Mouse (Mus musculus): ENCODE measurements around the gene Dvl2. TPM values are rescaled to one million over a fixed set of nuclear protein-coding genes. Genes with fewer than 3 reads are reported as not detected.
A peak's percentile ranks its signal among the peaks of the same experiment; 100 is the strongest.

The Dvl2 gene
- total RNA-seq, 1 experiment = 47.4 TPM

DNA sequence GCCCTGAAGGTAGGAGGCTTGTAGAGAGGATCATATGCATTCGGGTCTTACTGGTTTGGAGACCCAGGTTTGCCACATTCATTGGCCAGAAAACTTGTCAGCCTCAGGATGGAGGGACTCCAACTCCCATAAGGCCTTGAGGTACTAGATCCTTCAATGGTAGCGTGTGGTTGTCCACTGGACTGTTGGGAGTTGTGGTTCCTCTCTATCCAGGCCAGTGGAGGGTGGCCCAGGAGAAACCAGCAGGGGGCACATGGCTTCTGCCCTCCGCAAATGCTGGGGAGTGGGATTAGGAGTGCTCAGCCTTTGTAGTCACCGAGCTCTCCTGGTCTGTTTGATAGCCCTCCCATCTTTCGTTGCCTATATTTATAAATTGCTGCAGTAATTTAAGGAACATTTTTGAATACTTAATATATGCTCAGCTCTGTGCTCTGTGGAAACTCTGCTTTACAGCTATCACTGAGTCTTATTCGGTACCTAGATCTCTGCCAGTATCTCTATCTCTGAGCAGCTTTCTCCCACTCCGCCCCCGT lies 20.4 kb downstream of the Dvl2 start:
- no peaks in the 10 kb centered on the region for H3K9me3 ChIP-seq (ENCODE audit: control insufficient read depth, insufficient read depth, low read depth, low read length)
- H3K36me3 ChIP-seq (ENCODE audit: control insufficient read depth, insufficient read depth, low read length, poor library complexity, severe bottlenecking) = no peaks in the 10 kb centered on the region
- peak overlapping the region; percentile 83 to 85 for H3K4me3 ChIP-seq (ENCODE audit: insufficient read depth in 1 of 2, low read depth in 1 of 2, low read length in 2 of 2, poor library complexity in 1 of 2, severe bottlenecking in 1 of 2)
- in situ Hi-C loops (cut with MboI; ENCODE audit: low sequenced_read_pairs in 2 of 2, unreplicated experiment in 2 of 2) = no loop called here
- TF ChIP-seq ZC3H11A (IDR thresholded peaks at IDR 0.05; ENCODE audit: borderline replicate concordance, low read depth, low read length) = no peak
- no peak for TF ChIP-seq ZNF384 (IDR thresholded peaks at IDR 0.05; ENCODE audit: low read depth, low read length)
- TF ChIP-seq CHD2 (IDR thresholded peaks at IDR 0.05; ENCODE audit: low read depth, low read length) = peak; percentile 29; the same call in 1 of the 2 replicates
- TF ChIP-seq HCFC1 (IDR thresholded peaks at IDR 0.05; ENCODE audit: borderline replicate concordance, insufficient read depth, low read length) = peak; percentile 100
- no peak for TF ChIP-seq MAFK (IDR thresholded peaks at IDR 0.05; ENCODE audit: insufficient read depth, low read depth, low read length)
- H3K27ac ChIP-seq (ENCODE audit: insufficient read depth, low read depth, low read length, poor library complexity, severe bottlenecking) = no peak overlapping the region
- H3K9ac ChIP-seq (ENCODE audit: insufficient read depth, low read depth, low read length, poor library complexity, severe bottlenecking) = peak overlapping the region; percentile 63
- no peak for DNase-seq (ENCODE audit: low read depth, low spot score)
- H3K4me1 ChIP-seq (ENCODE audit: control insufficient read depth in 2 of 2, insufficient read depth in 2 of 2, low read length in 2 of 2, poor library complexity in 1 of 2) = peaks cover 0 to 17% of the 10 kb centered on the region in 2 experiments; a peak in 1 of 4 replicates

DNA sequence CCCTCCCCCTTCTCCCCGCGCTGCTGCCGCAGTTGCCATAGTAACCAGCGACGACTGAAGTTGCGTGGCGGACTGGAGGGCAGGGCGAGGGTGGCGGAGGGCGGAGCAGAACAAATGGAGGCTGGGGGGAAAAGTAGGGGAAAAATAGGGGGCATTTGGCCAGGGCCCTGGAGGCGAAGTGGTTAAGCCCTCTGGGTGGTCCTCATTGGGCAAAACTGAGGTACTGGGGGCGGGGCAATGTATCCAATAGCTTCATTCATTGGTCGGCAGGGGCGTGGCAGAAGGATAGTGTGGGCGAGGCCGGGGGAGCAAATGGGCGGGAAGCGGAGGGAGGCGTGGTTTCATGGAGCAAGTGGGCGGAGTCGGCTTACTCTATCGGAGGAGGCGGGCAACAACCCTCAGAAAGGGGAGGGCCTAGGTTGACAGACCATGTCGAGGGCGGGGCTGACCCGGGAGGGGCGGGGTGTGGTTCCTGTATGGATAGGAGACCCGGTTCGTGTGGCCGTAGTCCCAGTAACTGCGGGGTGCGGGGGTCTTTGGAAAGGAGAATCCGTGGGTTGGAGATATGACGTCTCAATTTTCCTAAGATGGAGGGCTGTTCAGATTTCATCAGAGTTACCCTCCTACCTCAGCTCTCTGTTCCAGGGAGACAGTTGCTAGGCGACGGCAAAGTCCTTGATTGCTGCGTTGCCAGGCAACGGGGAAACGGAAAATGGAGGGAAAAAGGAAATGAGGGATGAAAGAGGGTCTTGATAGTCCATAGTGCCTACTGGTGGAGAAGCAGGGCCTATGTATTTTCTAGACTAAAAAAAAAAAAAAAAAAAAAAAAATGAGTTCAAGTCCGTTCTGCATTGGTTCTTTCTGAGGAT lies 21.1 kb downstream of the Dvl2 start:
- no peak overlapping the region for H3K27ac ChIP-seq (ENCODE audit: insufficient read depth, low read depth, low read length, poor library complexity, severe bottlenecking)
- DNase-seq (ENCODE audit: low read depth, low spot score) = peak; percentile 99
- H3K4me3 ChIP-seq (ENCODE audit: insufficient read depth in 1 of 2, low read depth in 1 of 2, low read length in 2 of 2, poor library complexity in 1 of 2, severe bottlenecking in 1 of 2) = peak overlapping the region; percentile 83 to 85
- H3K36me3 ChIP-seq (ENCODE audit: control insufficient read depth, insufficient read depth, low read length, poor library complexity, severe bottlenecking) = no peaks in the 10 kb centered on the region
- no peak for TF ChIP-seq ZC3H11A (IDR thresholded peaks at IDR 0.05; ENCODE audit: borderline replicate concordance, low read depth, low read length)
- no peak for TF ChIP-seq HCFC1 (IDR thresholded peaks at IDR 0.05; ENCODE audit: borderline replicate concordance, insufficient read depth, low read length)
- no peak for TF ChIP-seq MAFK (IDR thresholded peaks at IDR 0.05; ENCODE audit: insufficient read depth, low read depth, low read length)
- no peak; the same call in none of the 2 replicates for TF ChIP-seq ZNF384 (IDR thresholded peaks at IDR 0.05; ENCODE audit: low read depth, low read length)
- TF ChIP-seq CHD2 (IDR thresholded peaks at IDR 0.05; ENCODE audit: low read depth, low read length) = no peak
- peak overlapping the region; percentile 63 for H3K9ac ChIP-seq (ENCODE audit: insufficient read depth, low read depth, low read length, poor library complexity, severe bottlenecking)
- peaks cover 0 to 22% of the 10 kb centered on the region in 2 experiments; a peak in 2 of 4 replicates for H3K4me1 ChIP-seq (ENCODE audit: control insufficient read depth in 2 of 2, insufficient read depth in 2 of 2, low read length in 2 of 2, poor library complexity in 1 of 2)
- H3K9me3 ChIP-seq (ENCODE audit: control insufficient read depth, insufficient read depth, low read depth, low read length) = no peaks in the 10 kb centered on the region
- in situ Hi-C loops (cut with MboI; ENCODE audit: low sequenced_read_pairs in 2 of 2, unreplicated experiment in 2 of 2) = no loop called here

DNA sequence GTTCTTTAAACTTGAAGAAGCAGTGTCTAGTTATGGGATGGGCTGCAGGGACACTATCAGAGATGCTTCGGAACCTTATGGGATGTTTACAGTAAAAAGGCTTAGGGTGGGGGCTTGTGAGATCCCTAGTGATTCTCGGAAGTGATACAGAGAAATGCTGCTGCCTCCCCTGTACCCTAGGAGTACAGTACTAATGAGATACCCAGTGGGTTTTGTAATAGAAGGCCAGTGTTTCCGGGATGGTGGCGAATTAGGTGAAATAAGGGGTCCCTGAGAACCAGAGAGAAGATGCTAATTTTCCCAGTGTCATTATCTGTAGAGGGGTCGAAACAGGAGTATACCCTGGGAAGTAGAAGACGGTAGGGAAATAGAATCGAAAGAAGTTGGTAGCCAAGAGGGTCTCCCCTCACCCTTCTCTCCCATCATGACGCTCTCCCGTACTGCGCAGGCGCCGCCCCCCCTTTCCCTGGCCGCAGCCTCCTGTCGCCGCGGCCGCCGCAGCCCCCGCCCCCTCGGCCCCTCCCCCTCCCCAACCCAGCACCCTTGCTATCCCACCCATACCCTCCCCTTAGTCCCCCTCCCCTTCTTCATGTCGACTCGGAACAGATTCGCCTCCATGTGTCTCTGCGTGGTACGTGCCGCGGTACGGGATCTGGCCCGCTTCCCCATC lies 23.2 kb downstream of the Dvl2 start:
- no peak for DNase-seq (ENCODE audit: low read depth, low spot score)
- H3K4me3 ChIP-seq (ENCODE audit: insufficient read depth in 1 of 2, low read depth in 1 of 2, low read length in 2 of 2, poor library complexity in 1 of 2, severe bottlenecking in 1 of 2) = no peak overlapping the region
- no peak for TF ChIP-seq HCFC1 (IDR thresholded peaks at IDR 0.05; ENCODE audit: borderline replicate concordance, insufficient read depth, low read length)
- TF ChIP-seq ZC3H11A (IDR thresholded peaks at IDR 0.05; ENCODE audit: borderline replicate concordance, low read depth, low read length) = no peak
- no peak for TF ChIP-seq ZNF384 (IDR thresholded peaks at IDR 0.05; ENCODE audit: low read depth, low read length)
- no peak for TF ChIP-seq CHD2 (IDR thresholded peaks at IDR 0.05; ENCODE audit: low read depth, low read length)
- no peak for TF ChIP-seq MAFK (IDR thresholded peaks at IDR 0.05; ENCODE audit: insufficient read depth, low read depth, low read length)
- H3K27ac ChIP-seq (ENCODE audit: insufficient read depth, low read depth, low read length, poor library complexity, severe bottlenecking) = no peak overlapping the region
- H3K9me3 ChIP-seq (ENCODE audit: control insufficient read depth, insufficient read depth, low read depth, low read length) = no peaks in the 10 kb centered on the region
- H3K4me1 ChIP-seq (ENCODE audit: control insufficient read depth in 2 of 2, insufficient read depth in 2 of 2, low read length in 2 of 2, poor library complexity in 1 of 2) = peaks cover 0 to 22% of the 10 kb centered on the region in 2 experiments; a peak in 2 of 4 replicates
- H3K36me3 ChIP-seq (ENCODE audit: control insufficient read depth, insufficient read depth, low read length, poor library complexity, severe bottlenecking) = no peaks in the 10 kb centered on the region
- in situ Hi-C loops (cut with MboI; ENCODE audit: low sequenced_read_pairs in 2 of 2, unreplicated experiment in 2 of 2) = no loop called here
- H3K9ac ChIP-seq (ENCODE audit: insufficient read depth, low read depth, low read length, poor library complexity, severe bottlenecking) = no peak overlapping the region

DNA sequence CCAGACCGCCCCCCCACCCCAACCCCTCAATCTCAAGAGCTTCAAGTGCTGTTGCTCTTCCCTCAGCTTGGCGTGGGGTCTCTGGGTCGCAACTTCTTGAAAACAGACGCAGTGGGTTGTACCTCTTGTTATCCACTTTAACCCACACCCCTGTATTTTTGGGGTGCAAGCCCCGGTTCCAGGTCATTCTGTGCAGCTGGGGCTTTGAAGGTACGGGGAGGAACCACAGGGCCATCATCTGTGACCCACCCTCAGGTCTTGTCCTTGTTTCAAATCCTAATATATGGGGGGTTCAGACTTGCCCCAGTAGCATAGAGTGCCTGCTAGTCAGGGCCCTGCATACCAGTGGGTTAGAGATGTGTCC lies 23.7 kb downstream of the Dvl2 start:
- H3K27ac ChIP-seq (ENCODE audit: insufficient read depth, low read depth, low read length, poor library complexity, severe bottlenecking) = no peak overlapping the region
- no peaks in the 10 kb centered on the region for H3K36me3 ChIP-seq (ENCODE audit: control insufficient read depth, insufficient read depth, low read length, poor library complexity, severe bottlenecking)
- no peak for TF ChIP-seq CHD2 (IDR thresholded peaks at IDR 0.05; ENCODE audit: low read depth, low read length)
- no peak for TF ChIP-seq MAFK (IDR thresholded peaks at IDR 0.05; ENCODE audit: insufficient read depth, low read depth, low read length)
- no peak for TF ChIP-seq ZC3H11A (IDR thresholded peaks at IDR 0.05; ENCODE audit: borderline replicate concordance, low read depth, low read length)
- no peak for TF ChIP-seq ZNF384 (IDR thresholded peaks at IDR 0.05; ENCODE audit: low read depth, low read length)
- no peak for TF ChIP-seq HCFC1 (IDR thresholded peaks at IDR 0.05; ENCODE audit: borderline replicate concordance, insufficient read depth, low read length)
- in situ Hi-C loops (cut with MboI; ENCODE audit: low sequenced_read_pairs in 2 of 2, unreplicated experiment in 2 of 2) = no loop called here
- no peaks in the 10 kb centered on the region for H3K9me3 ChIP-seq (ENCODE audit: control insufficient read depth, insufficient read depth, low read depth, low read length)
- no peak overlapping the region for H3K9ac ChIP-seq (ENCODE audit: insufficient read depth, low read depth, low read length, poor library complexity, severe bottlenecking)
- peaks cover 0 to 20% of the 10 kb centered on the region in 2 experiments; a peak in 2 of 4 replicates for H3K4me1 ChIP-seq (ENCODE audit: control insufficient read depth in 2 of 2, insufficient read depth in 2 of 2, low read length in 2 of 2, poor library complexity in 1 of 2)
- no peak overlapping the region for H3K4me3 ChIP-seq (ENCODE audit: insufficient read depth in 1 of 2, low read depth in 1 of 2, low read length in 2 of 2, poor library complexity in 1 of 2, severe bottlenecking in 1 of 2)
- no peak for DNase-seq (ENCODE audit: low read depth, low spot score)

All from ES-E14 (cell line).